Mouse (Mus musculus) right cerebral cortex, adult 18-20 months (tissue): ENCODE measurements around the gene Steap1.

Source experiments
- DNase-seq: peaks from one replicate; pipeline ENCODE4 v3.0.0; 2022; ENCODE audit warnings: mixed read lengths

Gene Steap1

DNA sequence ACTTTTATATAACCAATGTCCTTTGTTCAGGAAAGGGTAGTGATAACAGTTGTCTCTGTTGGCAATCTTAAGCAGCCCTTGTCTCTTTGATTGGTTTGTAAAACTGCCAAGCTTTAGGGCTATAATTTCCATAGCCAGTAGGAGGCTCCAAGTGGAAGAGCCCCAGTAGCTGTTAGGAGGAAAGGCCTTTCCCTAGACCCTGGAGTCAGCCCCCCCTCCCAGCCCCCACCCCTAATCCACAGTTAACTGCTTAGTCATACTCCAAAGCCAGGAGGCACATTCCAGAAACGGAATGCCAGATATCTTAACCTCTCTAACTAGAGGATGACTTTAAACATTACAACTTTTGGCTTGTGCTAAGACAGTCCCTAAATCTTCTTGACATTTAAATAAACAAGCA is 62.2 kb downstream of the Steap1 start:
- no peak for DNase-seq
